18 mouse cellular contexts compared by ENCODE assay signal in genomic region chr1:177337756-177338155, GRCm38 (mm10).
DNase-seq lines count a peak whose midpoint lies in the region; ATAC-seq and TF ChIP-seq lines count a peak whose summit lies in the region.
"Had no signal": no experiment of that assay in that cellular context is flagged by ENCODE, and none has a peak within 500 bp of the region (broad histone marks: within the 10 kb centered on the region; RNA-seq: fewer than 3 reads in every experiment).

No protein-coding gene starts in this region.

- H3K4me1 ChIP-seq in forebrain, embryonic 12.5 days = peaks cover 22% of the 10 kb centered on the region
- H3K4me1 ChIP-seq in forebrain, embryonic 15.5 days = peaks cover 10% of the 10 kb centered on the region
- peaks cover 20% of the 10 kb centered on the region for H3K4me1 ChIP-seq in midbrain, embryonic 13.5 days (replicated peaks)

- H3K27ac ChIP-seq in layer of hippocampus, adult 2 months = peak overlapping the region; percentile 89; the same call in 1 of the 2 replicates
- H3K27ac ChIP-seq in forebrain, embryonic 12.5 days = peak overlapping the region; percentile 93
- H3K27ac ChIP-seq in forebrain, embryonic 15.5 days (replicated peaks) = peak overlapping the region; percentile 84; the same call in 1 of the 2 replicates
- H3K27ac ChIP-seq in midbrain, embryonic 13.5 days = peak overlapping the region; percentile 79
- H3K27ac ChIP-seq: embryonic facial prominence, embryonic 13.5 days; limb, embryonic 15.5 days had no signal

- no peak for ATAC-seq in forebrain, embryonic 12.5 days (ENCODE audit: low FRiP score)
- ATAC-seq in forebrain, embryonic 15.5 days (replicated peaks) = no peak
- ATAC-seq in midbrain, embryonic 13.5 days = no peak
- no peak for ATAC-seq in megakaryocyte progenitor cell, adult 5-6 weeks (replicated peaks; ENCODE audit: poor library complexity)
- ATAC-seq: intestine, postnatal 0 days had no signal

- no peak overlapping the region for H3K4me2 ChIP-seq in forebrain, embryonic 12.5 days
- no peak overlapping the region for H3K4me2 ChIP-seq in forebrain, embryonic 15.5 days (replicated peaks)
- H3K4me2 ChIP-seq in midbrain, embryonic 13.5 days (replicated peaks) = no peak overlapping the region

- H3K9me3 ChIP-seq in forebrain, embryonic 12.5 days = no peaks in the 10 kb centered on the region
- no peaks in the 10 kb centered on the region for H3K9me3 ChIP-seq in forebrain, embryonic 15.5 days
- no peaks in the 10 kb centered on the region for H3K9me3 ChIP-seq in midbrain, embryonic 13.5 days
- H3K9me3 ChIP-seq: embryonic facial prominence, embryonic 13.5 days; hindbrain, embryonic 15.5 days; limb, embryonic 15.5 days had no signal

- no peaks in the 10 kb centered on the region for H3K27me3 ChIP-seq in forebrain, embryonic 12.5 days
- no peaks in the 10 kb centered on the region for H3K27me3 ChIP-seq in forebrain, embryonic 15.5 days
- no peaks in the 10 kb centered on the region for H3K27me3 ChIP-seq in midbrain, embryonic 13.5 days
- H3K27me3 ChIP-seq: embryonic facial prominence, embryonic 13.5 days; hindbrain, embryonic 15.5 days; limb, embryonic 15.5 days had no signal

- H3K4me3 ChIP-seq in layer of hippocampus, adult 2 months = no peak overlapping the region
- no peak overlapping the region for H3K4me3 ChIP-seq in forebrain, embryonic 12.5 days (replicated peaks)
- H3K4me3 ChIP-seq in forebrain, embryonic 15.5 days = no peak overlapping the region
- H3K4me3 ChIP-seq in midbrain, embryonic 13.5 days (replicated peaks) = no peak overlapping the region

- no peak for TF ChIP-seq CTCF in layer of hippocampus, adult 2 months (conservative IDR thresholded peaks at IDR 0.05)

- no peak for DNase-seq in layer of hippocampus, adult 2 months (ENCODE audit: low spot score in 2 of 2)
- no peak for DNase-seq in layer of hippocampus, adult 18-20 months (ENCODE audit: low spot score in 2 of 2)
- DNase-seq in left cerebral cortex, adult 9 months (ENCODE audit: low spot score in 2 of 2) = no peak
- no peak for DNase-seq in cerebellum, adult 9-11 months
- DNase-seq: adrenal gland, adult 2 months; cerebellum, postnatal 10 days; gastrocnemius, postnatal 36 days; retina, postnatal 1 day; right cerebral cortex, postnatal 4 days; thymus, adult 2 months had no signal

- no peak overlapping the region for H3K9ac ChIP-seq in forebrain, embryonic 12.5 days
- H3K9ac ChIP-seq in forebrain, embryonic 15.5 days (replicated peaks) = no peak overlapping the region
- no peak overlapping the region for H3K9ac ChIP-seq in midbrain, embryonic 13.5 days (replicated peaks)
- H3K9ac ChIP-seq: limb, embryonic 15.5 days had no signal

- no peaks in the 10 kb centered on the region for H3K36me3 ChIP-seq in forebrain, embryonic 12.5 days (replicated peaks)
- no peaks in the 10 kb centered on the region for H3K36me3 ChIP-seq in forebrain, embryonic 15.5 days
- no peaks in the 10 kb centered on the region for H3K36me3 ChIP-seq in midbrain, embryonic 13.5 days
- H3K36me3 ChIP-seq: embryonic facial prominence, embryonic 13.5 days; hindbrain, embryonic 15.5 days; limb, embryonic 15.5 days had no signal
